Mouse (Mus musculus) gastrocnemius, postnatal 25 days (tissue): ENCODE results near the gene Asmt. TPM values are rescaled to one million over a fixed set of nuclear protein-coding genes. Genes with fewer than 3 reads are reported as not detected.

Experiments
- DNase-seq: peaks from one replicate; pipeline ENCODE4 v3.0.0; 2022
- long read RNA-seq, 2 experiments: library from polyadenylated mRNA; stranded (forward); transcript quantifications; one replicate each; pipeline ENCODE4 v2.0.0; 2021
- total RNA-seq, 2 experiments: library from RNA; stranded (reverse); gene quantifications; 1 replicate in 1 of 2; 2 replicates in 1 of 2; pipeline ENCODE4 v1.2.3; 2021

Gene Asmt
- total RNA-seq, result not detected
- long read RNA-seq, experiment 1, result 0 reads
- long read RNA-seq, experiment 2, result 0 reads

GRCm38 (mm10) chrX:170672594-170673092 is at the start of gene Asmt:
Asmt (plus strand) TSS chrX:170672644.
- no peak for DNase-seq

GRCm38 (mm10) chrX:170673233-170673951 is 948 bp downstream of the Asmt start:
- DNase-seq, result no peak

GRCm38 (mm10) chrX:170674229-170674771 is 1.9 kb downstream of the Asmt start:
- DNase-seq, result peak; percentile 10

GRCm38 (mm10) chrX:170674885-170675876 is 2.7 kb downstream of the Asmt start:
- DNase-seq, result no peak

DNA sequence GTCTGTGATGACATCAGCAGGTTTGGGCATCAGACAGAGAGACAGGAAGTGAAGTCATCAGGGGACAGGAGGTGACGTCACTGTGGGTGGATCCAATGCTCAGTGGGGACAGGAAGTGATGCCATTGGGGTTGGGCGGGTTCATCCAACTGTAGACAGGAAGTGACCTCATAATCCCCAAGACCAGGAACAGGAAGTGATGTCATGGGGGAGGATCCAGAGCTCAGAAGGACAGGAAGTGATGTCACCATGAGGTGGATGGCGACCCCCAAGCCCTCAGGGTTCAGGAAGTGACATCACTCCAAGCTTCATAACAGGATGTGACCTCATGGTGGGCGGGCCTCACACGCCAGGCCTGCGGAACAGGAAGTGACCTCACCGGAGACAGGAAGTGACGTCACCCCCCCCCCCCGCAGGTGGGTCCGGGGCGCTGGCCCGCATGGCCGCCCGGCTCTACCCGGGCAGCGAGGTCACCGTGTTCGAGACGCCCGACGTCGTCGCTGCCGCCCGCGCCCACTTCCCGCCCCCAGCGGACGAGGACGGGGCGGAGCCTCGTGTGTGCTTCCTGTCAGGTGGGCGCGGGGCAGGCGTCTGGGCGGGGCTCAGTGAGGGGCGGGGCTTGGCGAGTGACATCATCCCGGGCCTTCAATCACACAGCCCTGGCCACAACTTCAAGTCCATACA is 3.6 kb downstream of the Asmt start:
- DNase-seq, result no peak

DNA sequence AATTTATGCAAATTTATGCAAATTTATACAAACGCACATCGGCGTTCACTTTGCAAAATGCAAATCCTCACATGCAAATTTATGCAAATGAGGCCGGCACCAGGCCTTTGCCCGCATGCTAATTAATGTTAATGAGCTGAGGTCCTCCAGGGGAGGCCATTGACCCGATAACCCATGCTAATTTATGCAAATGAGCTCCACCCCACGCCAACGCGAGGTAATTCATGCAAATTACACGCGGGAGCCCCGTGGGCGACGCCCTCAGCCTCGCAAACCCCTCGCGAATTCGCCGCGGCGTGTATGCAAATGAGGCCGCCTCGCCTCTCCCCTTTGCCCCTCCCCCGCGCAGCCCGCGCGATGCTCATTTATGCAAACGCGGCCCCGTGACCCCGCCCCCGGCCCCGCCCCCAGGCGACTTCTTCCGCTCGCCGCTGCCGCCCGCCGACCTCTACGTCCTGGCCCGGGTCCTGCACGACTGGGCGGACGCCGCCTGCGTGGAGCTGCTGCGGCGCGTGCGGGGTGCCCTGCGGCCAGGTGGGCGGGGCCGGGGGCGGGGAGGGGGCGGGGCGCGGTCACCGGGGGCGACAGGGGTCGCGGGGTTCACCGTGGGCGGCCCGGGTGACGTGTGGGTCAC is 4.3 kb downstream of the Asmt start:
- no peak for DNase-seq

GRCm38 (mm10) chrX:170677266-170677665 is 4.8 kb downstream of the Asmt start:
- no peak for DNase-seq

GRCm38 (mm10) chrX:170677680-170678079 is 5.2 kb downstream of the Asmt start:
- no peak for DNase-seq
